Mouse (Mus musculus) kidney, adult 9 months (tissue): ENCODE measurements around the gene Ubr1.
A peak's percentile ranks its signal among the peaks of the same experiment; 100 is the strongest.
"Not testable (repeated sequence)": the region's sequence is repeated elsewhere in the genome, so short reads cannot be mapped to it uniquely, and the experiment has no call there.

Experiments used
- DNase-seq: peaks from one replicate; pipeline ENCODE4 v3.0.0; 2022

Gene Ubr1

DNA sequence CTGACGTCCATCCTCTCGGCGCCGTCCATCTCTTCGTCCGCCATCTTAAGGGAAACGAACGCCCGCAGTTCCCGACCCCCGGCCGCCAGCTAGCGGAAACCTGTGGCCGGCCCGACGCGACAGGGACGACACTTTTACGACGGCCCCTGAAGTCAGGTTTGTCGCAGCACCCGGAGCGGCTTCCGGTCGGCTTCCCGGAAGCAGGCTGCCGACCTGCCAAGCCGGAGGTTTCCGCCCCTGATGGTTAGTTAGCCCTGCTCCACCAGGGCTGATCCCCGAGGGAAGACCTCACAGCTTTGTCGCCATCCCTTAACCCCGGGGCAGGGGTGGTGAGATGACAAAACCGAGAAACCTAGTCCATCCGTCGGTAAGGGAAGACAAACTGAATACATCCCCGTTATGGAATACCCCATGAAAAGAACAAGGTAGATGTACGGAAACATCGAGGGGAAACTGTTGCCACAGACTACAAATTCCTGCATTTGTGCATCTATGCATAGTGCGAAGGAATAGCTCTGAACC is at the start of gene Ubr1:
TSS of gene Ubr1 (minus strand) at position 157 of the 522 bp plus-strand sequence.
- peak; percentile 86 for DNase-seq

DNA sequence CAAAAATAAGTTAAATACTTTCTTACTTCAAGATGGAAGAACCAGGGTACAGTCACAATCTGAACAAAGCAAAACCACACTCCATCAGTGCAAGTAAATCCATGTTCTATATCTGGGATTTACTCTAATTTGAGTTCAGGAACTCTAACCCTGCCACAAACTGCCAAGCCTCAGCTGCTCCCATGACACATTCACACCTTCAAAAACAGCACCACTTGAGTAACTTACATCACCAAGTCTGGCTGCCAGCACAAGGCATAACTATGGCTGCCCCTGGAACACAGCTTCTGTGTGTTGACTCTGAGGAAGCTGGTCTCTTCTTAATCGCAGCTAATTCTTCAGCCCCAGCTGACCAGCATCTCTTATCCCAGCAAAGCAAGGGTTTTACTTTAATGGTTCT is 46.6 kb upstream of the Ubr1 start:
- DNase-seq: no peak

DNA sequence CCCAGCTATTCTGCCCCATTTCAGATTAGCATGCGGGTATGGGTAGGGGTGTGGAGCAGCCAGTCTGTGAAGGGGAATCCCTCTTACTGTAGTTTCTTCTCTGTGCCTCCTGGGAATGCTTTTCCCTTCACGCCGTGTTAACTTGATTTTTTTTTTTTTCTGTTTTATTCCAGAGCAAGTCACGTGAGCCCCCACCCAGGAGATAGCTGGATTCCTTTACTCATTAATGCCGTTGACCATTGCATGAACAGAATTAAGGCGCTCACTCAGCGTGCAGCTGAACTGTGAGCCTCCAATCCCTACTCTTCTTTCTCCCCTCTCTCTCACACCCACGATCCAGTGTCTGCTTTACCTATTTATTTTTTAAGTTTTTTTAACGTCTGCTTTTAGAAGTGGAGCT is 45.7 kb upstream of the Ubr1 start:
- DNase-seq: peak; percentile 78

DNA sequence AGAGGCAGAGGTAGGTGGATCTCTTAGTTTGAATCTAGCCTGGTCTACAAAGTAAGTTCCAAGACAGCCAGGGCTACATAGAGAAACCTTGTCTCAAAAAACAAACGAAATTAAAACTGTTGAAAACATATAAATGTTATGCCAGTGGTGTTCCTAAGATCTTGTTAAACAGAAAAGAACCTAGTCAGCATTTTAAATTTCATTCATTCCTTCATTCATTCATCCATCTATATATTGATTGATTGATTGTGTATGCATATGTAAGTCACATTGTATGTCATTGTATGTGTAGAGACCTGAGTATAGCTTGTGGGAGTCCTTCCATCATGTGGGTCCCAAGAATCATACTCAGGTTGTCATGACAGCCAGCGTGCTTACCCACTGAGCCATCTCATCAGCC is 45.0 kb upstream of the Ubr1 start:
- DNase-seq: no peak

DNA sequence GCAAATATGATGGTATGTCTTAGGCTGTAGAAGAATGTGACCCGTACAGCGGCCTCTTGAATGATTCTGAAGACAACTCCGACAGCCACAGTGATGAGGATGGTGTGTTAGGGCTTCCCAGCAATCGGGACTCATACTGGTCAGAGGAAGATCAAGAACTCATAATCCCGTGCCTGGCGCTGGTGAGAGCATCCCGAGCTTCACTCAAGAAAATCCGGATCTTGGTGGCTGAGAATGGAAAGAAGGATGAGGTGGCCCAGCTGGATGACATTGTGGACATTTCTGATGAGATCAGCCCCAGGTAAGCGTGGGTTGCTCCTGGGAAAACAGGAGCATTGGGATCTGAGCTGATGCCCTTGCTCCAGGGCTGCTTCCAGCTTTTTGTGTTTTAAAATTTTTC is 42.2 kb upstream of the Ubr1 start:
- no peak for DNase-seq

DNA sequence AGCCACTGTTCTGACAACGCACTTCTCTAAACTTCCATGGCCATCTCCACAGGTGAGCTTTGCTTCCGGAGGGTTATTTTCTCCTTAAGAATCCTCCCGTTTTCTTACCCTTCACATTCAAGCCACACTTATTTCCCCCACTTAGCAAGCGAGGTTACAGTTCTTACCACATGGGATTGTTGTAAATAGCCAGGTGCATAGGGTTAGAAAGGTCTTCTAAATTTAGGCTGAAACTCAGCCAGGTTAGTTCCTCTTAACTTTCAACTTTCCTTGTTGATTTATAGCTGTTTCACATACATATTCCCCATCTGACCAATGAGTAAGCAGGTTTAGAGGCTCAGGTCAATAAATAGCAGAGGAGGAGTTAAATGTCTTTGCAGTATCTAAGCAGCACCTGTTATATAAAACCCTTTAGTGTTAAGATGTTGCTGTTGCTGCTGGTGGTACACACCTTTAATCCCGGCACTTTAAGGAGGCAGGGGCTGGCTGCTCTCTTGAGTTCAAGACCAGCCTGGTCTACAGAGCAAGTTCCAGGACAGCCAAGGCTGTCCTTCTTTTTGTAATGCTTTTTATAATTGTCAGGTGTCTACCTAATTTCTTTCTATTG is 38.7 kb upstream of the Ubr1 start:
- DNase-seq: no peak

GRCm38 (mm10) chr2:121008664-121009007 is 38.1 kb upstream of the Ubr1 start:
- DNase-seq: no peak

DNA sequence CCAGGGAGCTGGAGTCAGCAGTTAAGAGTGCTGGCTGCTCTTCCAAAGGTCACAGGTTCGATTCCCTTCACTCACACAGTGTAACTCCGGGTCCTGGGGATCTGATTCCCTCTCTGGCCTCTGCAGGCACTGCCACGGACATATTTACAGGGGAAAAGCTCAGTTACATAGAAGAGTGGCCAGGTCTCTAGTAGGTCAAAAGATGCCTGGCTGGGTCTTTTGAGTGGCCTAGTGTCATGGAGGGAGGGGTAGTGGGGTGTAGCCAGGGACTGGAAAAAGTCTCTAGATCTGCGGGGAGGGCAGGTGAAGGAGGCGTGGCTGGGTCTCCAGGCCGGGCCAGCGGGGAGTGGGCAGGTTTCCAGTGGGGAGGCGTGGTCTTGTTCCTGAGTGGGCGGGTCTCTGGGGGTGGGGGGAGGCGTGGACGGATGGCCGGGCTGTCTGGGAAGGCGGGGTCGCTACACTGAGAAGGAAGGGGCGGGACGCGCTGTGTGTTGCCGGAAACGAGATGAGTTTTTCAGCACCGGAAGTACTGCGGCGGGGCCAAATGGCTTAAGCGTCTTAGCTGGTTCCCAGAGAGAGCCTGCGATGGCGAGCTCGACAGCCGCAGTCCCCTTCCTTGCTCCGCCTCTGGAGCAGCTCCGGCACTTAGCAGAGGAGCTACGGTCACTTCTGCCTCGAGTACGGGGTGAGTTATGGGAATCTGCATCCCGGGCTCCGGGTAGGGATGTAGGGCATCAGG is 37.6 kb upstream of the Ubr1 start, which contains the start of gene Ccndbp1:
TSS of gene Ccndbp1 (plus strand) at position 479 of the 739 bp plus-strand sequence.
- DNase-seq: peak; percentile 95

DNA sequence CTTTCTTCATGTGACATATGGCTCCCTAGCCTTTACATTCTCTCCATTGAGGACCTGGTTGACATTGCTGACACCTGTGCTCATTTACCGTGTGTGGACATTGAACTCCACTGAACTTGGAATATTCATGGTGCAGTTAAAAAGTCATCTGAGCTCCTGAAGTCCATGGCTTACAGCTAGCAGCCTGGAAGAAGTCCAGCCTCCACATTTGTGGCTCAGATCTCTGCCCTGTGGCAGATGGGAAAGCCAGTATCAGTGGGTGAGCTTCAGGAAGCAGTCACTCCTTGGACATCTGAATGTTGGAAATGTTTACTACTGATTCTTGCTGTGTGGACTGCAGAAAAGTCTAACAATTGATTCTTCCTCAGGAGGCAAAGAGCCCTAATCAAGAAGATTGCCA is 36.5 kb upstream of the Ubr1 start:
- peak; percentile 31 for DNase-seq

DNA sequence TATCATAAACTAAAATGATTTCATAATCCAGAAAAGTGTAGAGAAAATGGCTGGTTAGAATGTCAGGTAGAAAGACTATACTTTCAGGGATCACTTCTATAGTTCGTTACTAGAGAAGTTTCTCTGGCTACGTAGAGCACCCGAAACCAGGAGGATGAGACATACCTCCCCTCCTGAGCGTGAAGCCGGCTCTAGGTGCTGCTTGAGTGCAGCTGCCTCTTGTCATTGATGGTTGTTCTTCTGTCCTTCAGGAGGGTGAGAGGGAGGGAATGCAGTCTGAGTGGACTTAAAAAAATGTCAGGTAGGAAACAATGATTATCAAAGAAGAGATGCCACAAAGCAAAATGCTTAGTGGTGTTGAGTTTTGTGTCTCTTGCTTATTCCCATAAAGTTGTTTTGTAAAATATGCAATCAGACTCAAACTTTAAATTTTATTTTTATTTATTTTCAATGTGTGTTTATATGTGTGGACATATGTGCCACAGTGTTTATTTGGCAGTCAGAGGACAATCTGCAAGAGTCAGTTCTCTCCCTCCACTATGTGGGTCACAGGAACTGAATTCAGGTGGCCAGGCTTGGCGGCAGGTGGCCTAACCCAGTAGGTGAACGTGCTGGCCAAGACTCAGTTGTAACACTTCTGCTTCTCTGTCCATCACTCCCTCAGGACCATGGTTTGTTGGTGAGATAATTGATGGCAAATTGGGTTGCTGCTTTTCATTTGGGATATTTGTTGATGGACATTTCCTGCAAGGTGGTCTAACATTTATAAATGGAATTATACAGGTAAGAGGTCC is 33.7 kb upstream of the Ubr1 start:
- DNase-seq: no peak

DNA sequence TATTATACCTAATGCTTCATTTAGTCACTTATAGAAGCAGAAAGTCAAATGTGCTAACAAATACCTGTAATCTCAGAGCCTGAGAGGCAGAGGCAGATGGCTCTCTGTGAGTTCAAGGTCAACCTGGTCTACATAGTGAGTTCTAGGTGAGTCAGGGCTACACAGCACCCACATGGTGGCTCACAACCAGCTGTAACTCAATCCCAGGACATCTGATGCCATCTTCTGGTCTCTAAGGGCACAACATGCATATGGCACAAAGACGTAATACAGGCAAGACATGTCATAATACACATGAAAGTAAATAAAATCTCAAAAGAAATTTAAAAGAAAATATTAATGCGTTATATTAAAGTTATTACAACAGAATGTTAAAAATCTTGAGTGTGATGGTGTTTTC is 33.1 kb upstream of the Ubr1 start:
- no peak for DNase-seq

GRCm38 (mm10) chr2:120998863-120999262 is 28.3 kb upstream of the Ubr1 start:
- no peak for DNase-seq

GRCm38 (mm10) chr2:120996607-120997006 is 26.1 kb upstream of the Ubr1 start:
- not testable (repeated sequence) for DNase-seq

- DNase-seq: no peak
Observed at GRCm38 (mm10) chr2:120991196-120991595, 20.7 kb upstream of the Ubr1 start.

- no peak for DNase-seq
Observed at GRCm38 (mm10) chr2:120985241-120985640, 14.7 kb upstream of the Ubr1 start.

- no peak for DNase-seq
Observed at GRCm38 (mm10) chr2:120983611-120984010, 13.1 kb upstream of the Ubr1 start.

GRCm38 (mm10) chr2:120980861-120981260 is 10.3 kb upstream of the Ubr1 start:
- DNase-seq: no peak

DNA sequence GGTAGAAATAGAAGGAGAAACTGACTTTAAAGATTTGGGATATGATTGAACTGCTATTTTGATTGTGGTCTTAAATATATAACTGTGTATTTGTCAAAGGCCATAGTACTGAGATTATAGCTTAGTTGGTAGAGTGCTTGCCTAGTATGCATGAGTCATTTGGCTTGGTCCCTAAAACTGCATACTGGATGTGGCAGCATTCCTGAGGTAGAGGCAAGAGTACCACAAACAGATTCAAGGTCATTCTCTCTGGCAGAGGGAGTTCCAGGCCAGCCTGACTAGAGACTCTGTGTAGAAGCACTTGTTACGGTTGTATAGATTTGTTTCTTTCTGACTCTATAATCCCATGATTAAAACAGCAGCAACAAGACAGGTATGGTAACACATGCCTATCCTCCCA is 9.3 kb upstream of the Ubr1 start:
- no peak for DNase-seq

- DNase-seq: no peak
Observed at GRCm38 (mm10) chr2:120978693-120979037, 8.2 kb upstream of the Ubr1 start.

GRCm38 (mm10) chr2:120977926-120978692 is 7.6 kb upstream of the Ubr1 start:
- no peak for DNase-seq

DNA sequence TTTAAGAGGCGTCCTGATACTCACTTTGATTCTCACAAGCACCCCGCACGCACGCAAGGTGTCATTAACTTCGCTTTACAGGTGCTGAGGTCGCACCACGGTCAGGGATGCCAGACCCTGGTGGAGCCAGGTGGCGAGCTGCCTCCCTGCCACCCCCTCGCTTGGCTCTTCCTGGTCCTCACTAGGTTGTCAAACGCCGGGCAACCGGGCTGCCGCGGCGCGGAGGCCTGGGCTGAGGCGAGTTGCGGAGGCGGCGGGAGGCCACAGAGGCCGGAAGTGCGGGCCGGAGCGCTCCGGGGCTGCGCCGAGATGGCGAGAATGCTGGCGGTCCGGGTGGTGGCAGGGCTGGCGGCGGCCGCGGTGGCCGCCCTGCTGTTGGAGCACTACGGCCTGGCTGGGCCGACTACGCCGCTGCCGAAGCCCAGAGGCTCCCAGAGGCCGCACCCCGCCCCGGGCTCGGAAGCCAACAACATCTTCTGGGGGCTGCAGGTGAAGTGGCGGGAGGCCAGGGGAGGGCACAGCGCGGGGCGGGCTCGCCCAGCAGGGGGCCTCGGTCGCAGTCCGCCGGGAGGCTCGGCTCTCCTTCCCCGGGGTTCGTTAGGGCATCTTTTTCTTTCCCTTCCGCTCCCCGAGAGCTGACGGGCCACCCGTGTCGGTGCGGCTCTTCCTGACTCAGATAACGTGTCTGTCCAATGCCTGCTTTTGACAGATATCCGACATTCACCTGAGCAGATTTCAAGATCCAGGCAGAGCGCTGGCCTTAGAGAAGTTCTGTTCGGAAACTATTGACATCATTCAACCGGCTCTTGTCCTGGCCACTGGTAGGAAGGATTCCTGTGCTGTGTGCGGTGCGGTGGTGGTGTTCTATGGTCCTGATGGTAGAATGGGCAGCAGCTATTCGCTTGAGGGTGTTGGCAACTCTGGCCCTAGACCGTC is 6.7 kb upstream of the Ubr1 start, which contains the start of gene Tmem62:
TSS of gene Tmem62 (plus strand) at position 28 of the 936 bp plus-strand sequence.
- DNase-seq: peak; percentile 69

DNA sequence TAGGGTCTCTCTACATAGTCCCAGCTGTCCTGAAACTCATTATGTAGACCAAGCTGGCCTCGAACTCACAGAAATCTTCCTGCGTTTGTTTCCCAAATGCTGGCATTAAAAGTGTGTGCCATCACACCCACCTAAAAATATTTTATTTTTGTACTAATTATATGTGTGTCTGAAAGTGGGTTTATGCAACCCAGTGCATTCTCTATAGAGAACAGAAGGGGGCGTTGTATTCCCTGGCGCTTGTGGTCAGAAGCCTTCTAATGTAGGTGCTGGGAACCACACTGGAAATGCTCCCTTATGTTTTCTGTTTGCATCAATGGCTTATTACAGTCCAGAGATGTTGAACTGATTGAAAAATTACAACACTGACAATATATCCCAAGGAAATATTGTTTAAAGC is 5.8 kb upstream of the Ubr1 start:
- peak; percentile 20 for DNase-seq
